In genomic region chr2:85059677-85060076, GRCm38 (mm10) we compare ENCODE assay signal across 18 mouse cellular contexts. TPM values are rescaled to one million over a fixed set of nuclear protein-coding genes. Genes with fewer than 3 reads are reported as not detected.
DNase-seq lines count a peak whose midpoint lies in the region; ATAC-seq and TF ChIP-seq lines count a peak whose summit lies in the region.
"Had no signal": no experiment of that assay in that cellular context is flagged by ENCODE, and none has a peak within 500 bp of the region (broad histone marks: within the 10 kb centered on the region; RNA-seq: fewer than 3 reads in every experiment).

No protein-coding gene starts in this region.

- no peak for DNase-seq in embryonic facial prominence, embryonic 10.5 days (ENCODE audit: low spot score)
- no peak for DNase-seq in left cerebral cortex, adult 2 months (ENCODE audit: extremely low spot score in 1 of 2, low spot score in 2 of 2)
- no peak for DNase-seq in left cerebral cortex, adult 8-10 months (ENCODE audit: low spot score in 2 of 2)
- DNase-seq in ZHBTc4 (ENCODE audit: low read depth, low spot score), result peak; percentile 34
- no peak for DNase-seq in limb, embryonic 14.5 days (ENCODE audit: low spot score)
- DNase-seq in urinary bladder, postnatal 14 days (ENCODE audit: low spot score), result no peak
- DNase-seq: cerebellum, postnatal 25 days; heart, postnatal 10 days; kidney, adult 18-20 months; layer of hippocampus, postnatal 36 days; lung, adult 2 months; spleen, adult 18-20 months; thymus, postnatal 25 days had no signal

- H3K4me2 ChIP-seq in embryonic facial prominence, embryonic 12.5 days (replicated peaks), result no peak overlapping the region
- H3K4me2 ChIP-seq in limb, embryonic 14.5 days (replicated peaks; ENCODE audit: low read depth, low read length, severe bottlenecking), result peak overlapping the region; percentile 75; the same call in 1 of the 2 replicates
- H3K4me2 ChIP-seq in hindbrain, embryonic 16.5 days (ENCODE audit: low read length), result no peak overlapping the region

- no peak for ATAC-seq in embryonic facial prominence, embryonic 12.5 days (ENCODE audit: insufficient number of reproducible peaks, insufficient read depth, low FRiP score, low TSS enrichment)
- ATAC-seq in limb, embryonic 14.5 days (ENCODE audit: low FRiP score, low read depth), result no peak
- ATAC-seq in hindbrain, embryonic 16.5 days, result no peak

- peaks cover 17% of the 10 kb centered on the region for H3K4me1 ChIP-seq in embryonic facial prominence, embryonic 12.5 days
- peaks cover 28% of the 10 kb centered on the region for H3K4me1 ChIP-seq in embryonic facial prominence, embryonic 10.5 days
- H3K4me1 ChIP-seq in limb, embryonic 14.5 days (ENCODE audit: control insufficient read depth, insufficient read depth, low read length), result peaks cover 15% of the 10 kb centered on the region
- H3K4me1 ChIP-seq in hindbrain, embryonic 16.5 days (ENCODE audit: control insufficient read depth, insufficient read depth, low read depth, low read length), result peaks cover 3% of the 10 kb centered on the region

- TF ChIP-seq CTCF in left cerebral cortex, adult 2 months (IDR thresholded peaks at IDR 0.05), result peak; percentile 22

- H3K9ac ChIP-seq in embryonic facial prominence, embryonic 12.5 days, result no peak overlapping the region
- no peak overlapping the region for H3K9ac ChIP-seq in limb, embryonic 14.5 days (ENCODE audit: low read depth, low read length, severe bottlenecking)
- H3K9ac ChIP-seq in hindbrain, embryonic 16.5 days (ENCODE audit: low read depth, low read length), result no peak overlapping the region

- no peaks in the 10 kb centered on the region for H3K27me3 ChIP-seq in embryonic facial prominence, embryonic 12.5 days
- H3K27me3 ChIP-seq in embryonic facial prominence, embryonic 10.5 days (replicated peaks; ENCODE audit: low read depth, poor library complexity, severe bottlenecking), result no peaks in the 10 kb centered on the region
- no peaks in the 10 kb centered on the region for H3K27me3 ChIP-seq in limb, embryonic 14.5 days (ENCODE audit: control insufficient read depth, insufficient read depth, low read length)
- H3K27me3 ChIP-seq in hindbrain, embryonic 16.5 days (replicated peaks; ENCODE audit: control insufficient read depth, insufficient read depth, low read length), result no peaks in the 10 kb centered on the region

- H3K4me3 ChIP-seq in embryonic facial prominence, embryonic 12.5 days, result 0 out of 2 replicates have a peak overlapping the region, but pooled peaks have one; percentile 29
- no peak overlapping the region for H3K4me3 ChIP-seq in embryonic facial prominence, embryonic 10.5 days
- no peak overlapping the region for H3K4me3 ChIP-seq in left cerebral cortex, adult 2 months
- no peak overlapping the region for H3K4me3 ChIP-seq in limb, embryonic 14.5 days (replicated peaks; ENCODE audit: low read length)
- no peak overlapping the region for H3K4me3 ChIP-seq in hindbrain, embryonic 16.5 days (ENCODE audit: low read length)
- H3K4me3 ChIP-seq: erythroblast, embryonic 14.5 days had no signal

- H3K9me3 ChIP-seq in embryonic facial prominence, embryonic 12.5 days, result no peaks in the 10 kb centered on the region
- no peaks in the 10 kb centered on the region for H3K9me3 ChIP-seq in embryonic facial prominence, embryonic 10.5 days
- no peaks in the 10 kb centered on the region for H3K9me3 ChIP-seq in limb, embryonic 14.5 days (ENCODE audit: control insufficient read depth, low read length)
- no peaks in the 10 kb centered on the region for H3K9me3 ChIP-seq in hindbrain, embryonic 16.5 days (ENCODE audit: control insufficient read depth, low read length)
- H3K9me3 ChIP-seq: G1E had no signal

- H3K36me3 ChIP-seq in embryonic facial prominence, embryonic 12.5 days, result peaks cover 86% of the 10 kb centered on the region
- H3K36me3 ChIP-seq in embryonic facial prominence, embryonic 10.5 days (replicated peaks), result peaks cover 96% of the 10 kb centered on the region
- peaks cover 84% of the 10 kb centered on the region for H3K36me3 ChIP-seq in limb, embryonic 14.5 days (ENCODE audit: control insufficient read depth, insufficient read depth, low read length)
- H3K36me3 ChIP-seq in hindbrain, embryonic 16.5 days (ENCODE audit: control insufficient read depth, insufficient read depth, low read length), result peaks cover 57% of the 10 kb centered on the region

- no peak for TF ChIP-seq POLR2A in limb, embryonic 14.5 days (IDR thresholded peaks at IDR 0.05; ENCODE audit: borderline replicate concordance, extremely low read depth, insufficient read depth, insufficient read length)

- intact Hi-C loops in left cerebral cortex, adult 2 months (cut with DNase I), result no loop called here

- peak overlapping the region; percentile 60; the same call in 1 of the 2 replicates for H3K27ac ChIP-seq in embryonic facial prominence, embryonic 12.5 days
- no peak overlapping the region for H3K27ac ChIP-seq in embryonic facial prominence, embryonic 10.5 days (replicated peaks)
- H3K27ac ChIP-seq in left cerebral cortex, adult 2 months, result no peak overlapping the region
- H3K27ac ChIP-seq in limb, embryonic 14.5 days (replicated peaks; ENCODE audit: low read depth, low read length), result peak overlapping the region; percentile 82
- no peak overlapping the region for H3K27ac ChIP-seq in hindbrain, embryonic 16.5 days (ENCODE audit: low read depth, low read length)

- 86% methylated on average over 6 of the region's 6 CpGs for WGBS in embryonic facial prominence, embryonic 12.5 days
- WGBS in embryonic facial prominence, embryonic 10.5 days, result 91% methylated on average over 6 of the region's 6 CpGs
- WGBS in limb, embryonic 14.5 days, result 78% methylated on average over 6 of the region's 6 CpGs
- 97% methylated on average over 6 of the region's 6 CpGs for WGBS in hindbrain, embryonic 16.5 days

RNA-seq across cellular contexts. Expression of gene Tnks1bp1, which starts 11.9 kb away (rescaled TPM):
- polyA plus RNA-seq in embryonic facial prominence, embryonic 12.5 days (2016; fragmentation: Nextera tagmentation; extraction: Ambion mirVana), result 45.3 and 59.2 TPM in 2 replicates
- 31.5 and 33.1 TPM in 2 replicates for polyA plus RNA-seq in embryonic facial prominence, embryonic 10.5 days (2016; fragmentation: Nextera tagmentation; extraction: Ambion mirVana)
- 100 to 1,000 TPM; 130 to 148 TPM for total RNA-seq in left cerebral cortex, adult 2 months (2021)
- total RNA-seq in left cerebral cortex, adult 8-10 months (2022), result 100 to 1,000 TPM in 3 of 4 experiments, 10 to 100 TPM in 1; 96.3 to 122 (median 110) TPM
- polyA plus RNA-seq in limb, embryonic 14.5 days (2012; rRNA removed), result 85.9 and 110 TPM in 2 replicates
- polyA plus RNA-seq in limb, embryonic 14.5 days (2014; fragmentation: Nextera tagmentation; extraction: Ambion mirVana), result 16.8 and 17.0 TPM in 2 replicates
- polyA plus RNA-seq in hindbrain, embryonic 16.5 days (2015; fragmentation: Nextera tagmentation; extraction: Ambion mirVana), result 19.6 and 29.8 TPM in 2 replicates

RNA-seq across cellular contexts. Expression of gene P2rx3, which starts 22.4 kb away (rescaled TPM):
- 15.0 and 20.6 TPM in 2 replicates for polyA plus RNA-seq in embryonic facial prominence, embryonic 12.5 days (2016; fragmentation: Nextera tagmentation; extraction: Ambion mirVana)
- 10.0 and 11.5 TPM in 2 replicates for polyA plus RNA-seq in embryonic facial prominence, embryonic 10.5 days (2016; fragmentation: Nextera tagmentation; extraction: Ambion mirVana)
- total RNA-seq in left cerebral cortex, adult 2 months (2021), result 1 to 10 TPM; 2.0 to 2.6 TPM
- total RNA-seq in left cerebral cortex, adult 8-10 months (2022), result 1 to 10 TPM; 1.7 to 3.3 (median 2.3) TPM
- polyA plus RNA-seq in limb, embryonic 14.5 days (2012; rRNA removed), result 0.45 and 0.69 TPM in 2 replicates
- 0.43 and 0.81 TPM in 2 replicates for polyA plus RNA-seq in limb, embryonic 14.5 days (2014; fragmentation: Nextera tagmentation; extraction: Ambion mirVana)
- 8.0 and 11.2 TPM in 2 replicates for polyA plus RNA-seq in hindbrain, embryonic 16.5 days (2015; fragmentation: Nextera tagmentation; extraction: Ambion mirVana)
- total RNA-seq: monocyte, adult 5-6 weeks had no signal
- polyA plus RNA-seq: erythroblast, embryonic 14.5 days; G1E had no signal

RNA-seq across cellular contexts. Expression of gene Ssrp1, which starts 22.6 kb away (rescaled TPM):
- polyA plus RNA-seq in embryonic facial prominence, embryonic 12.5 days (2016; fragmentation: Nextera tagmentation; extraction: Ambion mirVana), result 310 and 311 TPM in 2 replicates
- 419 and 425 TPM in 2 replicates for polyA plus RNA-seq in embryonic facial prominence, embryonic 10.5 days (2016; fragmentation: Nextera tagmentation; extraction: Ambion mirVana)
- 100 to 1,000 TPM; 106 to 111 TPM for total RNA-seq in left cerebral cortex, adult 2 months (2021)
- total RNA-seq in left cerebral cortex, adult 8-10 months (2022), result 100 to 1,000 TPM in 3 of 4 experiments, 10 to 100 TPM in 1; 99.9 to 112 (median 106) TPM
- polyA plus RNA-seq in limb, embryonic 14.5 days (2012; rRNA removed), result 256 and 265 TPM in 2 replicates
- 242 and 263 TPM in 2 replicates for polyA plus RNA-seq in limb, embryonic 14.5 days (2014; fragmentation: Nextera tagmentation; extraction: Ambion mirVana)
- 156 and 166 TPM in 2 replicates for polyA plus RNA-seq in hindbrain, embryonic 16.5 days (2015; fragmentation: Nextera tagmentation; extraction: Ambion mirVana)

Comparison
In these comparisons a context has a peak if more than half of its experiments do, and no peak if none do; other contexts are left out.
1. H3K27ac ChIP-seq: peak in embryonic facial prominence, embryonic 12.5 days (single experiment) and limb, embryonic 14.5 days (single experiment); none in embryonic facial prominence, embryonic 10.5 days (single experiment), left cerebral cortex, adult 2 months (single experiment) and hindbrain, embryonic 16.5 days (single experiment).